Mouse (Mus musculus): ENCODE data around the gene Dpyd. TPM values are rescaled to one million over a fixed set of nuclear protein-coding genes. Genes with fewer than 3 reads are reported as not detected.

Gene Dpyd
- polyA plus RNA-seq, 1 experiment = not detected

DNA sequence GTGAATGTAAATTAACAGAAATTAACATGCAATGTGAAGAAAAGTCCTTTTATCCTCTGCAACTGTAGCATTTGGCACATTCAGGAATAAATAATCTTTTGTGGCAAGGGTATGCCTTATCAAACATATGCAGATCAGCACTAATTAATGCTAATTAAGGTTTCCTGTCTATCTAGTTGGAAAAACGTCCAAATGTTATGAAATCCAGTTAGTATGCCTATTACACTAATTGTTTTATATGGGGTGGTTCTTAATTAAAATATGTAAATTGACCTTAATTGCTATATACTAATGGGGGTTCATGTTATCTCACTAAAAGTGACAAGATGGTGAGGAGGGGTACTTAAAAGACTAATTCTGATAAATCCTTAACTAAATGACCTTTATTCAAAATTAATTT is 501.7 kb downstream of the Dpyd start:
- Histone ChIP-seq H3K4me1 (no peaks in the 10 kb centered on the region), H3K36me3 (replicated peaks; ENCODE audit: low read length) (no peaks in the 10 kb centered on the region), H3K4me3 (replicated peaks) (no peak overlapping the region), H3K27me3 (replicated peaks) (no peaks in the 10 kb centered on the region), H3K9me3 (0 out of 2 replicates have a peak, but pooled peaks cover 10% of the 10 kb centered on the region)
- TF ChIP-seq FLI1 (IDR thresholded peaks at IDR 0.05; ENCODE audit: low read length) = no peak
- no peak for TF ChIP-seq GATA1 (IDR thresholded peaks at IDR 0.05; ENCODE audit: borderline replicate concordance, low read length)

DNA sequence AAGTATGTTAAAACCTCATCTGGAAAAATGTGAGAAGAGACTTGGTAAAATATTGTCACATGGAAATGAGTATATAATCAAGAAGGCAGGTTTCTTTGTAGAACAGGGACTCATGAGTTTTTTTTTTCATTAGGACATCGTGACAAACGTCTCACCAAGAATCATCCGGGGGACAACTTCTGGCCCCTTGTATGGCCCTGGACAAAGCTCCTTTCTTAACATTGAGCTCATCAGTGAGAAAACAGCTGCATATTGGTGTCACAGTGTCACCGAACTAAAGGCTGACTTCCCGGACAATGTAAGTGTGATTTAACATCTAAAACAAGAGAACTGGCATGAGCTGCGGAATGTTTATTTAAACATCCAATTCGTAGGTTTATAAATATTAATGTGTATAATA is 502.8 kb downstream of the Dpyd start:
- no peaks in the 10 kb centered on the region for H3K27me3 ChIP-seq (replicated peaks)
- TF ChIP-seq GATA1 (IDR thresholded peaks at IDR 0.05; ENCODE audit: borderline replicate concordance, low read length) = no peak
- TF ChIP-seq FLI1 (IDR thresholded peaks at IDR 0.05; ENCODE audit: low read length) = no peak
- no peak overlapping the region for H3K4me3 ChIP-seq (replicated peaks)
- H3K4me1 ChIP-seq = no peaks in the 10 kb centered on the region
- H3K9me3 ChIP-seq = 0 out of 2 replicates have a peak, but pooled peaks cover 10% of the 10 kb centered on the region
- H3K36me3 ChIP-seq (replicated peaks; ENCODE audit: low read length) = no peaks in the 10 kb centered on the region

DNA sequence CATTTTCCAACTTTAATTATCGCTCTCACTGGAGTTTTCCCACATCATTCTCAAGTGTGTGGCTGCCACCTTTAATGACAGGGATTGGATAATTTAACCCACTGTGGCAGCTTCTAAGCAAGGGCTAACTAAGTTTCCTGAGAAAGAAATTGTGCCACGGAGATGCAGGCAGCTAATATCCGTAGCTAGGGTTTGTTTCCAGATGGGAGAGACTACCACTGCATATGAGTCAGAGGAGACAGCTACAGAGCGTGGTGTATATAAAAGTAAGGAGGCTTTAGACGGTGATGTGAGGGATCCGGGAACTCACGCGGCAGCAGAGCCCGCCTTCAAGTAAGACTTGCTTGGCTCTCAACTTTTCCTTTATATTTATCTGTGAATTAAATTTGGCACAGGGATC is 505.3 kb downstream of the Dpyd start:
- H3K27me3 ChIP-seq (replicated peaks) = no peaks in the 10 kb centered on the region
- no peak for TF ChIP-seq FLI1 (IDR thresholded peaks at IDR 0.05; ENCODE audit: low read length)
- TF ChIP-seq GATA1 (IDR thresholded peaks at IDR 0.05; ENCODE audit: borderline replicate concordance, low read length) = no peak
- 0 out of 2 replicates have a peak, but pooled peaks cover 10% of the 10 kb centered on the region for H3K9me3 ChIP-seq
- no peaks in the 10 kb centered on the region for H3K36me3 ChIP-seq (replicated peaks; ENCODE audit: low read length)
- no peaks in the 10 kb centered on the region for H3K4me1 ChIP-seq
- no peak overlapping the region for H3K4me3 ChIP-seq (replicated peaks)

DNA sequence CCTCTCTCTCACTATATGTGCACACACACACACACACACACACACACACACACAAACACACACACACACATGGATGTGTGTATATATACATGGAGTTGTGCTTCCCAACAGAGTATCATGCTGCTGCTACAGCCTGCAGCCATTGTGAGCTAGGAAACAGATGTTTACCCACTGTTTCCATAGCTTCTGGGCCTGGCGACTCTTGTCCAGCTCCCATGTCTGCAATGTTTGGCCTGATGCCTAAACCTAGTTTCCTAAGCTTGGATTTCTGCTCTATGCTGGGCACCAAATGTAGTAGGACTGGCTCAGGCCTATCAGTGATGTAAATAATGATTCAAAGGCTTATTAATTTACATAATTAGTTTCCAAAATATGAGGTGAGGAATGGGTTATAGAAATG is 524.7 kb downstream of the Dpyd start:
- Histone ChIP-seq H3K36me3 (replicated peaks; ENCODE audit: low read length) (no peaks in the 10 kb centered on the region), H3K4me1 (no peaks in the 10 kb centered on the region), H3K9me3 (no peaks in the 10 kb centered on the region), H3K4me3 (replicated peaks) (no peak overlapping the region), H3K27me3 (replicated peaks) (no peaks in the 10 kb centered on the region)
- no peak for TF ChIP-seq GATA1 (IDR thresholded peaks at IDR 0.05; ENCODE audit: borderline replicate concordance, low read length)
- TF ChIP-seq FLI1 (IDR thresholded peaks at IDR 0.05; ENCODE audit: low read length) = no peak

DNA sequence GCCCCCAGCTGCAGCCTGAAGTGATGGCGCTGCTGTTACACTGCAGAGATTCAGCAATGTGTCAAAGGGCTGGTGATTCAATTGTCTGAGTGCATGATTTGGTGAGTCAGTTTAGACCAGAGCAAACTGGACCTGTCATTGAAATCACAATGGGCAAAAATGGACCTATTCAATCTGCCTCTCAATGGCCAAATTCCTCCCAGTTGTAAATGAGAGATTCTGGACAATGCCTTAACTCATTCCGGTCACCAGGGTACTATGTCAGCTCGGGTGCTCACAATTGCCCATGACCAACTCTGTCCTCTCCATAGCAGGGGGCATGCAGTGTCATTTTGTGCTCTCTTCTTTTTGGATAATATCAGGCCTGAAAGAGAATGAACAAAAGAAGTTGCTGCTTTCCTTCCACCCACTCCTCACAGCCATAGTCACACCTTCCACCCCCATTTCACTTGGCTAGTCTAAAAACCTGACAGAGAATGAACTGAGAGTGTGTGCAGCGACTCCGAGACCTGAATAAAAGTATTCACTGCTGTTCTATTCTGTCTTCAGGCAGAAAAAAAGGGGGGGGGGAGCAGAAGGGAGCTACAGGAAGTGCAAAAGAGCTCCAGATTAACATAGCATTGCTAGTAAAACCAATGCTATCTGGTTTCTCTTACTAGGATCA is 533.4 kb downstream of the Dpyd start:
- TF ChIP-seq GATA1 (IDR thresholded peaks at IDR 0.05; ENCODE audit: borderline replicate concordance, low read length) = no peak
- TF ChIP-seq FLI1 (IDR thresholded peaks at IDR 0.05; ENCODE audit: low read length) = no peak
- no peak overlapping the region for H3K4me3 ChIP-seq (replicated peaks)
- no peaks in the 10 kb centered on the region for H3K36me3 ChIP-seq (replicated peaks; ENCODE audit: low read length)
- peaks cover 5% of the 10 kb centered on the region for H3K9me3 ChIP-seq
- H3K27me3 ChIP-seq (replicated peaks) = no peaks in the 10 kb centered on the region
- H3K4me1 ChIP-seq = no peaks in the 10 kb centered on the region

DNA sequence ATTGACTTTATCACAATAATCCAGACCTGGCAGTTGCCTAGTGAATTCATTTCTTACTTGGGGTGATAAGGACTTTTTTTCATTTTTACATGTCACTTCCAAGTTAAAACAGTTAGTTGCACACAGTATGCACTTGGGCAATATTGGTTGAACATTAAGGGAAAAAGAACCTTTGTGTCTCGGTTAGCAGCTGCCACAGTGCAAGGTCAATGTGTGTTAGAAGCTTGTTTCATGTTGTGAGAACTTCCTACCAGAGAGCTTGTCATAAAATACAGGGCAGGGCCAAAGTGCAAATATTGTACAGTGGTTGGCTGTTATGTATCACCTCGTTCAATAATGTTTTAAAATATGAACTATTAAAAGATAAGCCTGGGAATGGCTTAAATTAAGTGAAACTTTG is 564.1 kb downstream of the Dpyd start:
- Histone ChIP-seq H3K4me1 (no peaks in the 10 kb centered on the region), H3K36me3 (replicated peaks; ENCODE audit: low read length) (no peaks in the 10 kb centered on the region), H3K4me3 (replicated peaks) (no peak overlapping the region), H3K27me3 (replicated peaks) (no peaks in the 10 kb centered on the region), H3K9me3 (0 out of 2 replicates have a peak, but pooled peaks cover 6% of the 10 kb centered on the region)
- TF ChIP-seq GATA1 (IDR thresholded peaks at IDR 0.05; ENCODE audit: borderline replicate concordance, low read length) (no peak), FLI1 (IDR thresholded peaks at IDR 0.05; ENCODE audit: low read length) (no peak)

DNA sequence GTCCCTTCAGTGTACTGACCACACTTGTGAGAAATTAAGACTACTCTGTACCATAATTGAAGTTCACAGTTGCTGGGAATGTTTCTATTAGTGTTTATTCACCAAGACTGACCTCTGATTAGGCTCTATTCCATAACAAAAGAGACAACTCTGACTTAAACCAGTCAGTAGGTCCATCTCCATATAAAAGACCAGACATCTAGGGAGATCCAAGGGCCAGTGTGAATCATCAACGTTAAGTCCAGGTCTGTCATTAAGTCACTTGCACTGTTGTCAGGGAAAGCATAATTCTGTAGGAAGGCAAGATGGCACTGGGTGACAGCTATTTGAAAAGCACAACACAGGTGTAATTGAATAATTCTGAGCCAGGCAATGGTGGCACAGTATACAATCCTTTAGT is 566.1 kb downstream of the Dpyd start:
- Histone ChIP-seq H3K4me3 (replicated peaks) (no peak overlapping the region), H3K4me1 (no peaks in the 10 kb centered on the region), H3K27me3 (replicated peaks) (no peaks in the 10 kb centered on the region), H3K36me3 (replicated peaks; ENCODE audit: low read length) (no peaks in the 10 kb centered on the region), H3K9me3 (0 out of 2 replicates have a peak, but pooled peaks cover 6% of the 10 kb centered on the region)
- no peak for TF ChIP-seq GATA1 (IDR thresholded peaks at IDR 0.05; ENCODE audit: borderline replicate concordance, low read length)
- no peak for TF ChIP-seq FLI1 (IDR thresholded peaks at IDR 0.05; ENCODE audit: low read length)

DNA sequence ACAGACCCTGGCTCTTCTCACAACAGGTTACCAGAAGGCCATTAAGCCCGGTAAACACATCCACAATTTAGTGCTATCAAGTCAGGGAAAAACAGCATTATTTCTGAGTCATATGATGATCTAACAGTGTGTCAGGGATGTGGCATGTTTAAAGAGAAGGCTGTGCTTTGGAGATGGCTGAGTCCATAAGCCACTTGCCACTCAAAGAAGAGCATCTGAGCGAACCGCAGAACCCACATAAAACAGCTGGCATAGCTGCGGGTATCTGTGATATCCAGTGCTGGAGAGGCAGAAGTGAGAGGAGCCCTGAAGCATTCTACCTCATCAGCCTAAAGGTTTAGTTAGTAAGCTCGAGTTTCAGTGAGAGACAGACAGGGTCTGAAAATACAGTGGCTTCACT is 581.1 kb downstream of the Dpyd start:
- Histone ChIP-seq H3K4me3 (replicated peaks) (no peak overlapping the region), H3K9me3 (peaks cover 20% of the 10 kb centered on the region), H3K36me3 (replicated peaks; ENCODE audit: low read length) (no peaks in the 10 kb centered on the region), H3K4me1 (no peaks in the 10 kb centered on the region; the same call in 1 of the 2 replicates), H3K27me3 (replicated peaks) (no peaks in the 10 kb centered on the region)
- no peak for TF ChIP-seq GATA1 (IDR thresholded peaks at IDR 0.05; ENCODE audit: borderline replicate concordance, low read length)
- TF ChIP-seq FLI1 (IDR thresholded peaks at IDR 0.05; ENCODE audit: low read length) = no peak

DNA sequence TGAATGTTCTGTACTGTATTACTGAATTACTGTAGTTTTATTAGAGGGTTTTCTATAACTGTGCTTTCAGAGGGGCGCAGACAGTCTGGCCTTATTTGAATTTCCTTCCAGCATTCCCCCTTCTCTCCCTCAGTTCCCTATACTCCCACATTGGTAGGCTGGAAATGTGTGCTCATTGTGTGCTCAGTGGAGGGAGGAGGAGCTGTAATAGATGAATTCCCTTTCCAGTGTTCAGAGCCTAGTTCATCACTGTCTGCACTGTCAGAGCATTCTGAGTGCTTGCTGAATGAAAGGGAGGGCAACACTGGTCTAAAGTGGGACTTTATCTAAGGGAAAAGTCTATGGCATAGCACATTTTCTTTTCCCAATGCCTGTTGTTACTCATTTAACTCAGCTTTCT is 582.9 kb downstream of the Dpyd start:
- no peaks in the 10 kb centered on the region; the same call in 1 of the 2 replicates for H3K4me1 ChIP-seq
- H3K9me3 ChIP-seq = peaks cover 27% of the 10 kb centered on the region
- H3K27me3 ChIP-seq (replicated peaks) = no peaks in the 10 kb centered on the region
- H3K36me3 ChIP-seq (replicated peaks; ENCODE audit: low read length) = no peaks in the 10 kb centered on the region
- no peak for TF ChIP-seq FLI1 (IDR thresholded peaks at IDR 0.05; ENCODE audit: low read length)
- no peak for TF ChIP-seq GATA1 (IDR thresholded peaks at IDR 0.05; ENCODE audit: borderline replicate concordance, low read length)
- H3K4me3 ChIP-seq (replicated peaks) = no peak overlapping the region

DNA sequence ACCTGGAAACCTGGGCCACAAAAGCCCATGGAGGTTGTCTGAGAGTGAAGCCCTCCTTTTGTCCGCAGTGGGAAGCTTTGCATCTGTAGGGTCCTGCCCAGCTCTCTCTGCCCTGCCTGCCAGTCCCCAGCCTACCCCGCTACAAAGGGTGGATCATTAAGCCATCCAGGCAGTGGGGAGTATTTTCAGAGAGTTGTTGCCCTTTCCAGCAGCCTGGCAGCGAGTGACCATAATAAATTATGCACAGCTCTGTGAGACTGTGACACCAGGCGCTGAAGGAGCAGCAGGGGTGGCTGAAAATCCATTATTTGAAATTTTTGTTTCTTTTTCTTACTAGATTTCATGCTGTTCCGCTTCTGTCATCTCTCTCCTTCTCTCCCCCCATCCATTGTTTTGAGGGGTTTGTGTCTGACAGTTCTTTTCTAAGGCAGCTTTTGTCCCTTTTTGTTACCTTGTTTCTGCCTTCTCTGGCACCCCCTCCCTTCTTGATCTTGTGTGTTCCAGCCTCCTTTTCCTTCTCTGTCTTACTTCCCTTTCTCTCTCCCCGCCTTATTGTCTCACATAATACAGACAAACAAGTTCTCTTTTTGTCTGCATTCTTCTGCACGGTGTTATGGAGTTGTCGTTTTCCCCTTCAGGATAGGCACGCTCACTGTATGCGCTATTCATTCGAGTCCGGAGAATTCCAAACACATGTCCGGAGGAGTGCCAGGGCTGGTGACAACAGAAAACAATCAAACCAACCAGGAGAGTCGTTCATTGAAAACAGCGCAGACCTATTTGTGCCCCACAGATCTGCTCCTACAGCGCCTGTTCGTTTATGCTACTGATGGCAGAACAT is 592.9 kb downstream of the Dpyd start:
- H3K4me1 ChIP-seq = no peaks in the 10 kb centered on the region
- H3K9me3 ChIP-seq = peaks cover 18% of the 10 kb centered on the region
- no peaks in the 10 kb centered on the region for H3K36me3 ChIP-seq (replicated peaks; ENCODE audit: low read length)
- H3K27me3 ChIP-seq (replicated peaks) = no peaks in the 10 kb centered on the region
- no peak for TF ChIP-seq FLI1 (IDR thresholded peaks at IDR 0.05; ENCODE audit: low read length)
- no peak for TF ChIP-seq GATA1 (IDR thresholded peaks at IDR 0.05; ENCODE audit: borderline replicate concordance, low read length)
- no peak overlapping the region for H3K4me3 ChIP-seq (replicated peaks)

Data from megakaryocyte, embryonic 14.5 days (primary cell).